Mouse (Mus musculus): ENCODE results near the gene 4930519G04Rik.
"Not testable (repeated sequence)": the region's sequence is repeated elsewhere in the genome, so short reads cannot be mapped to it uniquely, and the experiment has no call there.

4930519G04Rik gene

DNA sequence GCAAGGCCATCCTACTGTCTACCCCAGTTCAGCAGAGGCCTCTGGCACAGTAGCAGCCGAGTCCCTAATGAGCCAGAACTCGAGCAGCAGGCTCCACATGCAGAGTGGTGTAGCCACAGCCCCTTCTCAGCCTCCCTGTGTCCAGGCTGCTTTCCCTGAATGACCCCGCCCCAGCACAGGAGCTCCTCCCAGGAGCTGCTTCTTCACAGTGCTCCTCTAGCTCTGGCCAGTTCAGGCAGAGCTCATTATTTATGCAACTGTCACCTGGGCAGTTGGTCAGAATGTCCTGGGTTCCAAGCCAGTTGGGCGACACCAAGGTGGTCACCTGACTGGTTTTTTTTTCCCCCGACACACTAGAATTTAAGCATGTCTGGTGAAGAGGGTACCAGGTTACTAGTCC is at the start of gene 4930519G04Rik:
4930519G04Rik (plus strand) TSS at position 301 of the 400 bp plus-strand sequence.
- in situ Hi-C loops (cut with MseI, MboI) = not testable (repeated sequence)

- in situ Hi-C loops (cut with MseI, MboI) = no loop called here
Observed at GRCm38 (mm10) chr5:114804335-114804734, 49.1 kb upstream of the 4930519G04Rik start.

DNA sequence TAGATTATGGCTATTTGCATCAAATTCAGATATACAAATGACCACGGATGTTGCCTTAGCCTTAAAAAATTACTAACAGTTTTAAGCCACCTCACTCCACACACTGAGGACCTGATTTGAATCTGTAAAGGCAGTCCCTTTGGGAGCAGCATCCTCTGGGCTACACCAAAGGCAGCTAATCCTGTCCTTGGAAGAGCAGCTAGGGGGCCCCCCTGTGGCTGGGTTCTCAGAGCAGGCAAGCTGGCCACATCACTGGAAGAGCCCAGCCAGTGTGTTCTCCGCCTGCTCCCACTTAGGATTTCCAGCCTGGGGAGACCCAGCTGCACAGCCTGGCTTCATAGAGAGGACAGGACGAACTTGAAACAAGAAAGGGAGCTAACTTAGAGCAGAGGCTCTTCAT is 48.5 kb upstream of the 4930519G04Rik start:
- in situ Hi-C loops (cut with MseI, MboI) = no loop called here

DNA sequence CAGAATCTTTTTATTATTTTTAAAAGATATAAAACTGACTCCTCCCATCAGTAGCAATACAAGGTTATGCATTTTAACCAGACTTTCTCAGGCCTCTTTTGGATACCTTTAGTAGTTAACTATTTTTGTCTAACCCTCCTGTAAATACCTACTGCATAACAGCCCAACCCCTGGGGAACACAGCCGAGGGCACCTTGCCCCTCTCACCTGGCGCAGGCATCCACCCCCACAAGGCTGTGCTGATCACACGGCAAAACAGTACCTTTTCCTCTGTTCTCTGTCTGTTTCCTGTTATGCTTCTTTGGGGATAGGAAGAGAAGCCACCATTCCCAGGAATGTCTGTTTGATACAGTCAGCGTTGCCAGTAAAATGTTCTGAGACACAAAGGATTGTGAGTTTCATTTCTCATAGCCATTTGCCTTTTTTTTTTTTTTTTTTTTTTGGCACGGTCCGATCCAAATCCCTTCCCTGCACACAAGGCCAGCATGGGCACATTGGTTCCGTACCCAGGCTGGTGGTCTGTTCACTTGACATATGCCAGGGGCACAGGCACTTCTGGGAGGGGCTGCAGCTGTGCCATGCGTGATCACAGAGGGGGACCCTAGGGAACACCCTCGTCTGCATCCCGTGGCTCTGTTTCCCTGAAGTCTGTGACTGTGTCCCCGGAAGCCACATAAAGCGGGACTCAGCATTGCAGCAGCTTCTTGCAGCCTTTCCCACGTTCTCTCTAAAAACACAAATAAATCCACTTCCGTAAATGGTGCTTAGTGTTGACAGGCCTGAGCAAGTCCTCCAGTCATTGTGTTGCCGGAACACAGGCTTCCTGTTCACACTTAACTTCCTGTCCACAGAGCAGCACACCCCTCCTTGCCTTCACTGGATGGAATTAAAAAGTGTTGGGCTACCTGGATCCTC is 47.8 kb upstream of the 4930519G04Rik start:
- in situ Hi-C loops (cut with MseI, MboI) = no loop called here

DNA sequence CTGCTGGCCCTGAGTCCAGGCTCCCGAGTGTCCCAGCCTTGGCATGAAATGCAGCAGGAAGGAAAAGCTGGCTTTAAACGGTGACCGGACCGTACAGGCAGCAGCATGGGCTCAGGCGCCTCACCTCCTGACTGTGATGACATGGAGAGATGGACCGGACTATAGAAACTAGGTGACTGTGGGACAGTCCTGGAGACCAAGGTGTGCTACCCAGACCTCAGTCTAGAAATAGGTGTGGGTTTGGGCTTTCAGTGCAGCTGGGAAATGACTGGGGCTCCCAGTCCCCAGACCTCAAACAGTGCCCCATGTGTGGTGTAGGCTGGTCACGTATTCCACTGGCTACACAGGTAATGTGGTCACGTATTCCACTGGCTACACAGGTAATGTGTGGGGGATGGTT is 46.8 kb upstream of the 4930519G04Rik start:
- in situ Hi-C loops (cut with MseI, MboI) = no loop called here

- in situ Hi-C loops (cut with MseI, MboI) = no loop called here
Observed at GRCm38 (mm10) chr5:114807063-114807462, 46.4 kb upstream of the 4930519G04Rik start.

DNA sequence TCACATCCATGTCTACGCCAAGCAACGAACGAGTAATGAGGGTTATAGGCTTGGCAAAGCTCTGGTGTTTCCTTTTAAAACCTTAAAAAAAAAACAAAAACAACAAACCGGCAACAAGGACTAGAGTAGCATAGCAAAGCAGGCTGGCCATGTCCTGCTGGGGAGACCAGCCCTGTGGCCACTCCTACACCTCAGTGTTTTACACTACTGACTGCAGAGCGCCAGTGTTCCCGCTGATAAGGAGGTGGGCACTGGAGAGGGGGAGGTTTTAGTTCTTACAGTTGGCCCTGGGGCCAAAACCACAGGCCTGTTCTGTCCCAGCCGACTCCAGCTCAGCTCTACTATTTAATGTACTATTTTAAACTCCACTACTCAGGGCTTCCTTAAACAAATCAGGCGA is 46.0 kb upstream of the 4930519G04Rik start:
- in situ Hi-C loops (cut with MseI, MboI) = no loop called here

DNA sequence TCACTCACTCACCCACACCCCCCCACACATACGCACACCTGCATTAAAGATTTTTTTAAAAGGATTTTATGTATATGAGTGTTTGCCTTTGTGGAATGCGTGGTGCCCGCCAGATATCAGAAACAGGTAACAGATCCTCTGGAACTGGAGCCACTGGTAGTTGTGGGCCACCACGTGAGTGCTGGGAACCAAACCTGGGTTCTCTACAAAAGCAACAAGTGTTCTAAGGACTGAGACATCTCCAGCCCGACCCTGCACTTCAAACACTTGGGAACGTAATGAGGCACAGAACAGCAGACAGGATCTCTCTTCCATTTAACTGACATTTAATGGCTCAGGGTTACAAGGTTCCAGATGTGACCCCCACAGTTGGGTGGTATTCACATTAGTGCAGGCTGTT is 45.6 kb upstream of the 4930519G04Rik start:
- in situ Hi-C loops (cut with MseI, MboI) = no loop called here

GRCm38 (mm10) chr5:114808385-114808784 is 45.1 kb upstream of the 4930519G04Rik start:
- in situ Hi-C loops (cut with MseI, MboI) = no loop called here

- in situ Hi-C loops (cut with MseI, MboI) = no loop called here
Observed at GRCm38 (mm10) chr5:114809181-114809756, 44.2 kb upstream of the 4930519G04Rik start.

- in situ Hi-C loops (cut with MseI, MboI) = no loop called here
Observed at GRCm38 (mm10) chr5:114809826-114810225, 43.6 kb upstream of the 4930519G04Rik start.

GRCm38 (mm10) chr5:114813525-114814181 is 39.8 kb upstream of the 4930519G04Rik start:
- in situ Hi-C loops (cut with MseI, MboI) = no loop called here

- in situ Hi-C loops (cut with MseI, MboI) = no loop called here
Observed at GRCm38 (mm10) chr5:114816599-114816998, 36.9 kb upstream of the 4930519G04Rik start.

GRCm38 (mm10) chr5:114818124-114818523 is 35.3 kb upstream of the 4930519G04Rik start:
- in situ Hi-C loops (cut with MseI, MboI) = no loop called here

- in situ Hi-C loops (cut with MseI, MboI) = no loop called here
Observed at GRCm38 (mm10) chr5:114822796-114823688, 30.4 kb upstream of the 4930519G04Rik start, which contains the start of gene 1500011B03Rik. 1500011B03Rik (minus strand) TSS chr5:114823468.

DNA sequence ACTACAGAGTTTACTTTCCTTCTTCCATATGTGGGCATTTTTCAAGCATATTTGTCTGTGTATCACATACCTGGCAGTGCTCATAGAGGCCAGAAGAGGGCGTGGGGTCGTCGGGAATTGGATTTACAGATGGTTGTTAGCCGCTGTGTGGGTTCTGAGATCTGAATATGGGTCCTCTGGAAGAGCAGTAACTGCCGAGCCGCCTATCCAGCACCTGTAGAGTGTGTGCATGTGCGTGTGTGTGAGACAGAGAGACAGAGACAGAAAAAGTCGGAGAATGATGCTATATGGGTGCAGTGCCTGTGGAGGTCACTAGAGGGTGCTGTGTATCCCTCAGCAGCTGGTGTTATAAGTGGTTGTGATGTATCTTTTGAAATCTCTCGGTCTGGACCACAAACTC is 29.3 kb upstream of the 4930519G04Rik start:
- in situ Hi-C loops (cut with MseI, MboI) = no loop called here

DNA sequence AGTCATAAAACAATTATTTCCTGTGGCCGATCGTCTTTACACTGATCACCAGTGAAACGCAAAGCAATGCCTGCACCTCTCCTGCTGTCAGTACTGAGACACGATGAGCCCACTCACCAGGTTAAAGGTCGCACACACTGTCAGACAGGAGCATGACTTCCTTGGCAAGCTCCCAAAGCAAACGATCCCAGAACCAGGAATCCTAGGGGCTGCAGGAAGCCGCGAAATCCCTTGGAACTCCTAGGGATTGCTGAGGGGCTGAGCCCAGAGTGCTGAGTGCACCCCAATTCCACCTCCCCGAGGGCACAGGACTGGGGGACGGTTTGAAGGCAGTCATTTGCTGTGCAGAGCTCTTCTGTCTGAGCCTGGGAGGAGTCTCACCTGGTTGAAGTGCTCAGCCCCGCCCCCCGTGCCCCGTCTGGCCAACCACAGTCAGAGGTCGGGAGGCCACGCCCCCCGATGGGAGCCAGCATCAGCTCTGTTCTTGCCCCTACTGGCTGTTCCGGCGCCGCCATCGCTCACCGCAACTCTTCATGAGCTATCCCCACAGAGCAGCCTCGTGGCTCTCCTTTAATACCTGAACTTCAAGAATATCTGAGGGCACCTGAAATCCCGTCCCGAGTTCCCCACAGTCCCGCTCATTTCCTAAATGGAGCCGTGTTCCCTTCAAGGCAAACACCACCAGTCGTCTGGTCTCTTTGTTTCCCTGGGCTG is 27.3 kb upstream of the 4930519G04Rik start:
- in situ Hi-C loops (cut with MseI, MboI) = no loop called here

DNA sequence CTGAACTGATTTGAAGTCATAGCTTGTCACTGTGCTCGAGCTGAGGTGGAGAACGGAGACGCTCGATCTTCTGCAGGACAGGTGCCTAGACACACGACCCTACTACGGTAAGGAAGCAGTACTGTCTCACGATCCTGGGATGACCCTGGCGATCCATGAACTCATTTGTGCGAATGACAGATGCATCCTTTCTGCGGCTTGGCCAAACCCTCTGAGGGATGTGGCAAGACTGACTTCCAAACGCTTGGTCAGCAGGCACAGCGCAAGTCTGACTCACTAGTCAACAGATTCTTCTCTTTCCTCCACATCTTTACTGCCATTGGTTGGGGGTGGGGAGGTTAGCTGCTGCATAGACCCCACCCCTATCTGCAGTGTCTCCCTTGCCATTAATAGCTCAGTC is 26.0 kb upstream of the 4930519G04Rik start:
- in situ Hi-C loops (cut with MseI, MboI) = no loop called here

- in situ Hi-C loops (cut with MseI, MboI) = no loop called here
Observed at GRCm38 (mm10) chr5:114829740-114830139, 23.7 kb upstream of the 4930519G04Rik start.

- in situ Hi-C loops (cut with MseI, MboI) = no loop called here
Observed at GRCm38 (mm10) chr5:114836886-114837285, 16.6 kb upstream of the 4930519G04Rik start.

DNA sequence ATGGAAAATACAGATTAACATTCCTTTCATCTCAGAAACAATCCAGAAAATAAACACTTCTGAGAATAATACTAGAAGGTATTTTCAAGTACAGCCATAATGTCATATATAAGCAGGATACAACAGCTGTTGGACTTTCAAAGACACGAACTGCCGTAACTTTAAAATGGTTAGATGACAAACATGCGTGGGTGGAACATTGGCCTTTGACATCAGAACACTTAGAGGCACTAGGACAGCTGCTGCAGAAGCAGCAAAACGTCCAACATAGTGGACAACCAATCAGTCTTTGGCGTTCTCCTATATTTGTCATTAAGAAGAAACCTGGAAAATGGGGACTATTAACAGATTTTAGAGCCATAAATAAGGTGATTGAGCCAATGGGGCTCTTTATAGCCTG is 13.0 kb upstream of the 4930519G04Rik start:
- in situ Hi-C loops (cut with MseI, MboI) = not testable (repeated sequence)

Measured in mouse trophoblast stem cell (cell line).